Mouse (Mus musculus) T-helper 2 cell (primary cell): ENCODE results near the gene Srp68.

ENCODE experiments used
- in situ Hi-C: fragments of 300-600 bp; cut with MboI, MseI; formaldehyde crosslinking; loops from one replicate; pipeline ENCODE4 v1.15.1; 2025; ENCODE audit warnings: high pct_unique_total_duplicates

The Srp68 gene

DNA sequence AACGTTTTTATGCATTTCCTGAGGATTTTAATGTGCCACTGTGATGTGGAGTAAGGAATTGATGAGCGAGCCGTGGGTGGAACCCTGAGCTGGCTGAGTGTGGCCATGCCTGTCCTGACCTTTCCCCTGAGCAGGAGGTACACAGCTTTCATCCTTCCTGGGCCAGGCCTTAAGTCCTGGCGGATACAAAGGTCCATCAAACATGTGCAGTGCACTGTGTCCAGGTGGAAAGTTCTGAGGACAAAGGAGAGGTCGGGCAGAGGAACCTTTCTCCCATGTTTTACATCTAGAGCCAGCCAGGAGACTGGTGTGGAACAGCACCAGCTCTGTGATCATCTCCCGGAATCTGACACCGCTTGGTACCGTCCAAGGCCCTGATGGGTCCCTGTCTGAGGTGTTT lies 64.8 kb downstream of the Srp68 start:
- in situ Hi-C loops, result no loop called here

DNA sequence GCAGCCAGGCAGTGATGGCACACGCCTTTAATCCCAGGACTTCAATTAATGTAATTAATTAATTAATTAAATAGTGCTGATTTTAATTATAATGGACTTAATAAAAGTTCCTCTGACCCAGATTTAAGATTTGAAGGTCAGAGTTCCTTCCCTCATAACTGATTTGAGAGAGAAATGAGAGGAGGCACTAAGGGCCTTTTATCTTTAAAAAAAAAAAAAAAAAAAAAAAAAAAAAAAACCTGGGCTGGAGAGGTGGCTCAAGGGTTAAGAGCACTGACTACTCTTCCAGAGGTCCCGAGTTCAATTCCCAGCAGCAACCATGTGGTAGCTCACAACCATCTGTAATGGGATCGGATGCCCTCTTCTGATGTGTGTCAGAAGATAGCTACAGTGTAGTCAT lies 65.4 kb downstream of the Srp68 start:
- in situ Hi-C loops, result no loop called here

DNA sequence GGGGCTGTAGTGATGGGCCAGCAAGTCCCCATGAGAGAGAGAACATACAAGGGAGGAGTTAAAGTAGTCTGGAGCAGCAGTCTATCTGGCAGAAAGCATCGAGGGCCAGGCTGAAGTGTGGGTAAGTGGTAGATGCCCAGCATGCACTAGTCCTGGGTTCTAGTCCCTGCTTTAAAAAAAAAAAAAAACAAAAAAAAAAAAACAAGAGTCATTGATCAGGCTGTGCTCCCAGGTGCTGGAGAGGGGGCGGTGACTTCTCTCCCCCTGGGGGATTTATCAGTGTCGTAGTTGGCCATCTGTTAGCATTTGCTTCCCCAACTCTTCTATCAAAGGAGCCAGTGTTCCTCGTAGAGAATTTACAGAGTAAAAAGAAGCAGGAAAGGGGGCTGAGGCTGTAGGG lies 67.3 kb downstream of the Srp68 start:
- in situ Hi-C loops, result no loop called here

DNA sequence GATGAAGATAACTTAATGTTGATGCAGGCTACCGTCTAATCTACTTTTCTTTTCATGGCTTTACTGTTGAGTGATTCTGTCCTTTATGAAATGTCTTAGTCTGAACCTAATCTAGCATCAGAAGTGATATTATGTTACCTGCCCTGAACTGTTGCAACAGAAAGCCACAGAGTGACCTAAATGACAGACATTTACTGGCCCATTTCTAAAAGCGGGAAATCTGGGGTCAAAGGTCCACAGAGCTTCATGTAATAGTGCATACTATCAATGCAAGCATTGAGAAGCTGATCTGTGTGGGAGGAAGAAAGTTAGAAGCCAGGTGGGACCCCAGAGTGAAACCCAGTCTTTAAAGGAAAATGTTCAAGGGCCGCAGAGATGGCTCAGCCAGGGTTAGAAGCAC lies 70.9 kb downstream of the Srp68 start:
- in situ Hi-C loops, result no loop called here

DNA sequence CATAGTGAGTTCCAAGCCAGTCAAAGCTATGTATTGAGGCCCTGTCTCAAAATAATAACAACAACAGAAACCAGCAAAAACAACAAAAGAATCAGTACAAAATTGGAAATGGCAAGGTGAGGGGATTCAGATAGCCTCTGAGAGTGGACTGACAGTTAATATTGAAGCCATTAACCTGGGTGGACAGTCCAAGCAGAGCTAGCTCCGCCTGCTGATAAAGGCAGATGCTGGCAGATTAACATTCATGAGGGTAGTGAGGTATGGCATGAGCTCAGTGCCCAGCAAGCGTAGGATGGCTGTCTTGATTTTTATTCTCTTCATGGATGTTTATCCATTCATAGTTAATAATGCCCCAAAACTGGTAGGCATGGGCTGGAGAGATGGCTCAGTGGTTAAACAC lies 72.9 kb downstream of the Srp68 start:
- in situ Hi-C loops, result no loop called here

DNA sequence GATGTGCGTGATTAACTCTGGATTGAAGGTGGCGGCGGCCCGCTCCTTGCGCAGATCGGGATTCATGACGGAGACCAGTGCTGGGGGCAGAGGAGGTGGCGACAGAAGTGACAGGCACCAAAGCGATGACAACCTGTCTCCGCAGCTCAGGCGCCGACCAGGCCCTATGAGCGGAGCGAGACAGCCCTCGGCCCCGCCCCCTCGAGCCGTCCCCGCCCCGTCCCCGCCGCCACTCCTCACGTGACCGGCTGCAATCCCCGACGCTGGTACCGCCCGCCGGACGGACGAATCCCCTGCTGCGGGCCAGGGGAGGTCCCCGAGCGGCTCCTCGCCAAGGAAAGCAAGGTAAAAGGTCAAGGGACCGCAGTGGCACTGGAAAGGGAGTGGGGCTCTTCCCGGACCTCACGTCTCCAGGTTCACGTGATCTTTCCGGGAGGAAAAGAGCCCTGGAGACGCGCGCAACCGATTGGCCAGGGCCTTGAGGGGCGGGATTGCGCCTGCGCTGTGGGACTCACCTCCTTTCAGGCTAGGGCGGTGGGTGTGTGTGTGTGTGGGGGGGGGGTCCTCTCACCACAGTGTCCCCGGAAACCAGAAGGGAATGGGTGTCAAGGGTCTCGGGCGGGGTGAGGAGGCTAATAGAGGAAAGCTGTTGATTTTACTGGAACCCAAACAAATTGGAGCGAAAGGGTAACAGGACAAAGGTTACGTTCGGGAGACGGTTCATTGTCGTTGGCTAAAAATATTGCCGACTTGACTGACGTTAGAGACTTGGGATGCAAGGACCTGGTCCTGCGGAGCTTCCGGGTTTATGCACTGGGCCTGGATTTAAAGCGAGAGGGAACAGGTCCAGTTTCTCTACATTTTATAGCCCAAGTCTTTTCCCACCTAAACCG lies 75.1 kb downstream of the Srp68 start, which contains the start of the genes Ten1 and Acox1:
Gene Ten1, plus strand, starts transcription at position 217 of the 893 bp plus-strand sequence.
Gene Acox1, minus strand, starts transcription at position 407 of the 893 bp plus-strand sequence.
- in situ Hi-C loops, result no loop called here

DNA sequence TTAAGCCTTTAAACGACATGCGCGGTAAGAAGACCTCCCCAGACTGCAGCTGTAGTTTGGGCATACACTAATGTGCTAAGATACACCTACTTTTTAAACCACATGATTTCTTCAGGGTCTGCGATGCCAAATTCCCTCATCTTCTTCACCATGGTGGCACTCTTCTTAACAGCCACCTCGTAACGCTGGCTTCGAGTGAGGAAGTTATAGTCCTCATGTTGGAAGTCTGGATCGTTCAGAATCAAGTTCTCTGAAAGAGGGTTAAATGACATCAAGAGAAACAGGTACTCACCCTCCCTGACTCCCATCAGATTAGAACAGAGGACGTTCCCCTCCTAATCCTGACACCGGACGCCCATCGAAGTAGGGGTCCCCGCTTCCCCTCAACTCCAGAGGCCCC lies 75.9 kb downstream of the Srp68 start:
- in situ Hi-C loops, result no loop called here

DNA sequence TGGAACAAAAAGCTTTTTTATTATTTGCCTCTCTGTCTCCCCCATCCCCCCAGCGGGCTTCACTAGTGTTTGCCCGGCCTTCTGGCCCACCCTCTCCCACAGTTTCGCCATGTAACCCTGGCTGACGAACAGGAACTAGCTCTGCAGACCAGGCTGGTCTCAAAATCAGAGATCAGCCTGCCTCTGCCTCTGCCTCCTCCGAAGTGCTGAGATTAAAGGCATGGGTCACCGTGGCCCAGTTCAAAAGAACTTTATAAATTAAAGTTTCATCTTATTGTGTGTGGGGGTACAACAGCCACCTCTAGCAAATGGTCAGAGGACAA lies 76.5 kb downstream of the Srp68 start:
- in situ Hi-C loops, result no loop called here

DNA sequence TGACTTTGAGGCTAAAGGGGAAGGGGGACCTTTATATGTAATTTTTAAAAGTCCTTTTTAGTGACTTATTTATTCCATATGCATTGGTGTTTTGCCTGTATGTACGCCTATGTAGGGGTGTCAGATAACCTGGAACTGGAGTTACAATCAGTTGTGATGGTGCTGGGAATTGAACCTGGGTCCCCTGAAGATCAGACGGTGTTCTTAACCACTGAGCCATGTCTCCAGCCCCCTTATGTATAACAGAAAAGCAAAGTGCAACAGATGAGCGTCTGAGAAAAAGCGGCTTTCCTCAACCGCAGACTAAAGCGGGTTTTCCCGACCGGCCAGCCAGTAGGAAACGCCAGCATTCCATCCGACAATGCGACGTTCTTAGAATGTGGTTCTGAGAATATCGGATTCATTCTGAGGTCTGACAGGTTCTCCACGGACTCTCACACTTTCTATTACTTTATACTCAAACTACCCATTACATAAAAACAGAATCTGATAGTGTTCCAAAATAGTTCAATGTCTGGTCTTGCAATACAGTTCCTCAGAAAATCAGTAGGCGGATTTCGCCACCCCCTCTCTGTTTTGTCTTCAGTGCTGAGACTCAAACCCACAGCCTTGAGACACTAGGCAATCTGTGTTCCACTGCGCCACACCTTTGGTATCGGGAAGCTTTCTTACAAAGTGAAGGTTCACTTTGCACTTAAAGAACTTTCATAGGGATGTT lies 77.0 kb downstream of the Srp68 start:
- in situ Hi-C loops, result no loop called here

DNA sequence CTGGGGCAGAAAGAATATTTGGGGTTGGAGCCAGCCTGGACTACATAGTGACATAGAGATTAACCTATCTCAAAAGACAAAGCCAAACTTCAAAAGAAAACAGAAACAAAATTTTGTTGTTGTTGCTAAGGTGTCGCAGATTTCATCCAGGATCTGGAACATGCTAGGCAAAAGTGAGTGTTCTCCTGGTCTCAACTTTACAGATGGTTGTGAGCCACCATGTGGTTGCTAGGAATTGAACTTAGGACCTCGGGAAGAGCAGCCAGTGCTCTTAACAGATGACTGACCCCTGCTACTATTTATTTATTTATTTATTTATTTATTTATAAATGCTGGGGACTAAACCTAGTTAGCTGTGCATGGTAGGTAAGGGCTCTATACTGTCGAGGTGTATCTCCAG lies 77.7 kb downstream of the Srp68 start:
- in situ Hi-C loops, result no loop called here

DNA sequence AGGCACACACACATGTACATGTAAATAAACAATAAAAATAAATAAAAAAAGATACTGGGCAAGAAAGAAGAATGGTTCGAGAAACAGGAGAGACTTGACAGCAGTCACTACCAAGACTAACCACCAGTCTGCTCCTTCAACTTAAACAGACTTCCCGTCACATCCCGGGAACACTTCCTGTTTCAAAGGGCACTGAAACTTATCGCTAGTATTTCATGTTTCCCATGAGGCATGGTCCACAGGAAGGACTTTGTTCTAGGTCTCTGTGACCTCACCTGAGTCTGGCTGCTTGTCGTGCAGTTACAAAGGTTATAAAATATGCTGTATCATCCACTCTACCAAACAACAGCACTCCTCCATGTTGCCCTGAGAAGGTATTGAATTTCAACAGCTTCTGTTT lies 78.8 kb downstream of the Srp68 start:
- in situ Hi-C loops, result no loop called here
